Mouse (Mus musculus) fibroblast of lung, adult 2 months (primary cell): ENCODE results near the gene Vmn1r167.
"Not testable (repeated sequence)": the region's sequence is repeated elsewhere in the genome, so short reads cannot be mapped to it uniquely, and the experiment has no call there.

ENCODE experiments used
- DNase-seq: peaks from one replicate; pipeline ENCODE4 v3.0.0-alpha.2; 2011; ENCODE audit warnings: low read depth

Gene Vmn1r167

DNA sequence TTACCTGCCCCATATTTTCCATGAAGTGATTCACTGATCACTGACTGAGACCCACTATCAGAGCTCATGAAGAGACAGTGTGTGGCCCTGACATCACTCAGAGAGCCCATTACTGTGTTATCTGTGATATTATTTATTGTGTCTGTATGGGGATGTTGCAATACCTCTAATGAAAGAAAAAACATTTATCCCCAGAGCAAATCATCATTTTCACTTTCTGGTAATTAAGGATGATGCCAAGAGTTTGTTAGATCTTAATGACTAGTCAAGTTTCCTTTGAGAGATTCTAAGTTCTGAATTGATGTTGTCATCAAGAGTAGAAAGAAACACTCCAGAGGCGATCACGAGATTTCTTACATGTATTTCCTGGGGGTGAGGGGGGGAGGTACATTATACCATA is at the start of gene Vmn1r167:
TSS of gene Vmn1r167 (minus strand) at position 101 of the 400 bp plus-strand sequence.
- DNase-seq, result not testable (repeated sequence)

DNA sequence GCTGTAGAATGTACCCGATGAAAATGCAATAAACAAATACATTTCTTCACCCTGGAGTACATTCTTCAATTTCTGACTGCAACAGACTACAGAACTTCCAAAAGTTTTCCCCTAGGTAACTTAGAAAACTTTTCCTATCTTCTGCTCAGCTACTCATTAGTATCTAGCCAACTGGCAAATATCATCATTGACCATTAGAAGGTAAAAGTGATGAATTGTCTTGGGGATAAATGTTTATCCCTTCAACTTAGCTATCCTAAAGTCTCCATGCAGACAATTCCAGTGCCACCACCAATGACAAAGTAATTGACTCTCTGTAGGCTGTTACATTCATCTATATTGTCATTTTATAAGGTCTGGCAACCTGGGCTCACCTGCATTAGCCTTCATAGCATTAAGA is 32.4 kb upstream of the Vmn1r167 start, which contains the start of gene Vmn1r168:
TSS of gene Vmn1r168 (plus strand) at position 301 of the 400 bp plus-strand sequence.
- DNase-seq, result not testable (repeated sequence)

DNA sequence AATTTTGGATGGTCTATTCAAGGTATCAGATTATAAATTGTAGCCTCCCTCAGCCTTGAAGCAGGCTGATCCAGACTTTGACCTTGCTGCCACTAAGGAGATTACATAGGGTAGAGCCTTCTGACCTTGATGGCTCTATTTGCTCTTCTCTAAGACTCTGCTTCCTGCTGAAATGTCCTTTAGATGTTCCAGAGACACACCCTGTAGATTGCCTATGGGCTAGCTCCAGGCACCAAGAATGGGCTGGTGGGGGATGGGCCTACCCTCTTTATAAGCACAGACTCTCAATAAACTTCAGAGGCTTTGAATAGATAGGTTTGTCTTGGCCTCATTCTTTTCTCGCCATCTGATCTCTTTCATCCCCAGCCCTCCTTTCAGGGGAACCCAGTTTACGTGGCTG is 34.1 kb downstream of the Vmn1r167 start:
- not testable (repeated sequence) for DNase-seq

DNA sequence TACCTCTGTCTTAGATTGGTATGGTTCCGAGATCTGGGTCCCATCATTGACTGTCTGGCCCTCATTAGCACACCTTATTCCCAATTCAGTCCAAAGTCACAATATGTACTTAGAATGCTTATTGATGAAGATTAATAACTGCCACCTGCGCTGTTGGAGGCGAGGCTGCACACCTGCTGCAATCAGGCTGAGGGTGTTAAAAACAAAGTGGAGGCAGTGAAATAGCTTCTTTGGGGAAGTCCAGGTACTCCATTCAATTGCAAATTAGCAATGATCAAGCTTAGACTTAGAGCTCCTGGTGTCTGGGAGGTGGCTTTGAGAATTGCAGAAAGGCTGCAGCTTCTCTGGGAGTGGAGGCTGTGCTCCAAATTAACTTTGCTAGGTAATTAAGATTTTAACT is 36.2 kb downstream of the Vmn1r167 start:
- DNase-seq, result not testable (repeated sequence)

DNA sequence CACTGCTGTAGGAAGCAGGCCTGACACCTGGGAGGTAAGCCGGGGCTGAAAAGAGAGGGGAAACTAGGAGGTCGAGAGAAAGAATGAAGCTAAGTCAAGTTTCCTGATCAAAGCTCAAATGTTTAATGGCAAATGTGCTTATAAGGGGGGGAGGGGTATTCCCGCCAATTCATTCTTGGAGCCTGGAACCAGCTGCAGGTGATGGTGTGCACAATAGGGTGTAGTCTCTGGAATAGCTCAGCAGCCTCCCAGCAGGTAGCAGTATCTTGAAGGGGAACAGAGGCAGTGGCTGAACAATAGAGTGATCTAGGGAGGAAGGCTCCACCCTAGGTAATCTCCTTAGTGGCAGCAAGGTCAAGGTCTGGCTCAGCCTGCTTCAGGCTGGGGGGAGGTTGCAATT is 36.8 kb downstream of the Vmn1r167 start:
- DNase-seq, result not testable (repeated sequence)
